Mouse (Mus musculus): ENCODE results near the gene Gm7073.

Gm7073 gene

DNA sequence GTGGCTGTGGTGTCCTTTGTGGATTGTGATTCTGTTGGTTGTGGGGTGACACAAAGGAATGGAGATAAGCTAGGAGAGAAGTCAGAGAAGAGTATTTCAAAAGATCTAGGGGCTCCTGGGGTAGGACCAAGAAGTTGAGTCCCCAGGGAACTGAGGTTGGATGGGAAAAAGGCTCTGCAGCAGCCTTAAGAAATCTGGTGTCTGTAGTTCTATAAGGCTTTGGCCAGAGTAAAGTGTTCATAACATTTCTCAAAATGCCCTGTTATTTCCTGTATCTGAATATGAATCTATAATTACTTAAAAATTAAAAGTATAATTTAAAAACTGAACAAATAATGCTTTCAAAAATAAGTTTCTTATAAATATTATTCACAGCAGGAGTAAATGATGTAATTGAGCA, at the start of gene Gm7073:
Gene Gm7073, minus strand, starts transcription at position 101 of the 400 bp plus-strand sequence.
- DNase-seq (ENCODE audit: low read depth, low spot score): no peak

DNA sequence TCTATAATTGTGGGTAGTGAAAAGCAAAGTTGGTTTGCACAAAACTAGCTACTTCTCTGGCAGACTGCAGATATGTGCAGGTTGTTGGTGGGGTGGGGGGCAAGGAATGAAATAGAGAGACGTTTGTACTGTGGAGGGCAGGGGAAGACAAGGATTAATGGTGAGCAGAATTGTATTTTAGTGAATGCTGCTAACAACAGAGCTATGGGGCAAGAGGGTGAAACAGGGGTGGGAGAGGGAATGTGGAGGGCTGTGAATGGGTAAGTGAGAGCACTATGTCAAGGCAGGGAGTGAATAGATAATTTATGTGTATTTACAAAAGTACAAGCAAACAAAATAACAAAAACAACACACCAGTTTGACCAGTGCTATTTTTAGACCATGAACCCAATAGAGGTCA, 31.5 kb upstream of the Gm7073 start:
- DNase-seq (ENCODE audit: low read depth, low spot score): no peak

GRCm38 (mm10) chrX:60569047-60569446, 30.0 kb upstream of the Gm7073 start:
- no peak for DNase-seq (ENCODE audit: low read depth, low spot score)

DNA sequence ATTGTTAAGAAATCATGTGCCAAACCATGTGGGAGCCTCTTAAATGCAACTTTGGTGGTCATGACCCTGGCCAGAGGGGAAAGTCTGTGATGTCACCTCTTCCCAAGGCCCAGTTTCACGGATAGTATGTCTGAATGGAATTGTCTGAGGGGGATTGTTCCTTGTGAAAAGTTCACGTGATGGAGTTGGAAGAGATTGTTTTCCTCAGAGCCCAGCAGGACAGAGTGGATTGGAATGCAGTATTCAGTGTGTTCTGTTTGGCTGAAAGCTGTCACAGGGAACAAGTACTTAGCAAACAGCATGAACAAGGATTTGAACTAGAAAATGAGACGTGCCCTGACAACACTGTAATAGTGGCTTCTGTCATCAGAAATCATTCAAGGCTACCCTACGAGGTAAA, 16.2 kb upstream of the Gm7073 start:
- no peak for DNase-seq (ENCODE audit: low read depth, low spot score)

GRCm38 (mm10) chrX:60547444-60548304, 8.6 kb upstream of the Gm7073 start:
- DNase-seq (ENCODE audit: low read depth, low spot score): no peak

- DNase-seq (ENCODE audit: low read depth, low spot score): no peak
These were observed 8.0 kb upstream of the Gm7073 start for GRCm38 (mm10) chrX:60547098-60547443.

DNA sequence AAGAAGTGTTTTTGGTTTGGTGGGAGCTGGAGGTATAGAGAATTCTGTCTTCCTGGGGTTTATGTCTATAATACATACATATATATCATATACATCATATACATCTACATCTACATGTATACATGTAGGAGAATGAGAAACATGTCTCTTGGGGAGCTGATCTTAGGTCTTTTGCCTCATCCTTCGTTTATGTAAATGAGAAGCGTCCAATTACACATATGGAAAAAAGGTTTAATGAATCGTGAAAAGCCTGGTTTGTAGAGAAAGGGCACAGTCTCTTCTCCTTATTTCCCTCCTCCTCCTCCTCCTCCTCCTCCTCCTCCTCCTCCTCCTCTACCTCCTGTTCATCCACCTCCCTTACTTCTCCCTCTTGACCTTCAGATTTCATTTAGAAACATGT, 6.9 kb upstream of the Gm7073 start:
- DNase-seq (ENCODE audit: low read depth, low spot score): no peak

DNA sequence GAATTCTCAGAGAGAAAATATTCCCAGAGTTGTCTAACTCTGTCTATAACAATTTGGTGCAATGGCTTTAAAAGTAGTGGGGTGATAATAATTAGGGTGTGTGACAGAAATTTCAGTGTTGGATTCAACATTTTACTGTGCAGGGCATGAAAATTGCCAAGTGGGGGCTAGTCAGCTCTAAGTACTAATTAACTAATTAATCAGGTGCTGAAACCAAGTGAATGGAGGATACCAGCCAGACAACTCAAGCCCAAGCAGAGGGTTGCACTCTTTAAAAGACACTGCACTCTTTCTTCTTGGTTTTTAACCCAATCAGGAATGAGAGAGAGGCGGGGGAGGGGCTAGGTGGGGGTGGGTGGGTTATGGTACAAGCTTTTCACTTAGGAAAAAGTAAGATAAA, 6.4 kb upstream of the Gm7073 start:
- no peak for DNase-seq (ENCODE audit: low read depth, low spot score)

DNA sequence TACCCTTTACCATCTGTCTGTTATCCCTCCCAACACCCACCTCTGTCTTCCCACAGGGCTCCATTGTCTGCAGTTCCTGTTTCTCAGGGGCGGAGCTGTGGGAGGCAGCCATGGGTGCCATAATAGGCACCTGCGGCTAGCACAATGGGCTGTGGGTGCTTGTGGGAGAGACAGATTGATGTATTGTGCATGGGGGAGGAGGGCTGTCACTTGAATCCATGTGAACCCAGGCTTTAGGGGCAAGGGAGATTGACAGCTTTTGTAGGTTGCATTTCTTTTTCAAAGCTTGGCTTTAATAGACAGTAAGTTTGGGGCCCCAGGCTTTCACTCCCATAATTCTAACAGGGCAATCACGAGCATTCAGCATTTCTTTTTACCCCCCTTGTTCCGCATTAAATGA, 5.0 kb upstream of the Gm7073 start:
- DNase-seq (ENCODE audit: low read depth, low spot score): no peak

- no peak for DNase-seq (ENCODE audit: low read depth, low spot score)
These were observed 3.9 kb upstream of the Gm7073 start for GRCm38 (mm10) chrX:60542901-60543300.

DNA sequence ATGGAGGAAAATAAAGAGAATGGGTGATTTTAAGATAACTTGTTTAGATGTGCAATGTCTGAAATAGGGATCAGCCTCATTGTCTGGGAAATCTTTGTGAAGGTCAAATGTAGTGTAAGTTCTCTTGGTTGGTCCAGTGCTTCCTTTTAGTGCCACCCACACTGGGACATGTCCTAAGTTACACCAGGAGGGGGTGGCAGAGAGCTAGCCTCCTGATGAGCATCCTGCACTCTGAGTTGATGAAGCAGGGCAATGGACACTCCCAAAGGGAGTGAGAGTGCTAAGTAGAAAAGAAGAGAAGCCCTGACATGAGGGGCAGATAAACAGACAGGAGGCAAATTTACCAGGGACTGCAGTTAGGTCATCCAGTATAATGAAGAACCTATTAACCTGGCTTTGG, 35.1 kb downstream of the Gm7073 start:
- DNase-seq (ENCODE audit: low read depth, low spot score): no peak

DNA sequence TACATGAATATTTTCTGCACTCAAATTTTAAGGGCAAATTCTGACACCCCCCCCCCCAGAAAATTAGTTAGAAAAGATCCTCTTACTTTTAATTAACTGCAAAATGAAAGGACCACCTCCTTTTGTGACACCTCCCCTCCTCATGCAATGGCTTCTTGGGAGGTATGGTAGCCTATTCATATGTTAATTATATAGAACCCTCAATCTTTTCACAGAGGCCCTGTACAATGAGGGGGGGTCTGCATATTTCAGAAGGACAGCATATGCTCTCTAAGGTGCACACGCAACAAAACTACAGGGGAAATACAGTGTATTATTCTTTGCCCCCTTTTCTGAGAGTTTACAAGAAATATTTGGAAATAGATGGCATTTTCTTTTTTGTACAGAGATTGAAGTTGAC, 41.3 kb downstream of the Gm7073 start:
- DNase-seq (ENCODE audit: low read depth, low spot score): no peak

DNA sequence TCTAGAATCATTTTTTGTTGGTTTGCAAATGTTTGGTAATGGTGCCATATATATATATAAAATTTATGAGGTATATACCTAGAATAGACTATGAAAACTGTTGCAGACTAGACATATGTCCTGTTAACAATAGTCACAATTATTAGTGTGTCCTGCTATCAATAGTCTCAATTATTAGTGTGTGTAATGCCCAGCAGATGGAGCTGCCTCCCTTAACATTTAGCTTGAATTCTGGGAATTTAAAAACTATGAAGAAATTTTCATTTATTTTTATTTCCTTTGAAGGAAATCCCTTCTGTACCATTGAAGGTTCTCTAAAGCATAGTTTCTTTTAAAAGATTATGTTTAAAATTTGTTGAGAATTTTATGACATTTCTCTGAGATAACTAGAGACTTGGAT, 43.7 kb downstream of the Gm7073 start:
- DNase-seq (ENCODE audit: low read depth, low spot score): no peak

DNA sequence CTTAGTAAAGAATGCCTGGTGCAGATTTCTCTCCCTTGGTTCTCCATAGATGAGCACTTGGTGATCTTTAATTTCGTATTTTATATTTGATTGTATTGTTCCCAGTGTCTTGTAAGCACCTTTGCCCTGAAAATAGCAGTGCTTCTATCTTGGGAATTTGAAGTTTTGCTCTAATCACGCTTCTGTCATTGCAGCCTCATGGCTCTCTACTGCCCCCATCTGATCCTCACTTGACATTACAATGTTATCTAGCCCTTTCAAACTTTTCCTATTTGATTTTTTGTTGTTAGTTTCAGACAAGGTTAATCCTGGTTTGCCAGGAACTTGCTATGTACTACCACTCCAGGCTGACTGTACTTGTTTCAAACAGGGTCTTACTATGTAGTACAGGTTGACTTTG, 75.3 kb downstream of the Gm7073 start:
- DNase-seq (ENCODE audit: low read depth, low spot score): no peak

- no peak for DNase-seq (ENCODE audit: low read depth, low spot score)
These were observed 124.4 kb downstream of the Gm7073 start for GRCm38 (mm10) chrX:60414563-60415111.

DNA sequence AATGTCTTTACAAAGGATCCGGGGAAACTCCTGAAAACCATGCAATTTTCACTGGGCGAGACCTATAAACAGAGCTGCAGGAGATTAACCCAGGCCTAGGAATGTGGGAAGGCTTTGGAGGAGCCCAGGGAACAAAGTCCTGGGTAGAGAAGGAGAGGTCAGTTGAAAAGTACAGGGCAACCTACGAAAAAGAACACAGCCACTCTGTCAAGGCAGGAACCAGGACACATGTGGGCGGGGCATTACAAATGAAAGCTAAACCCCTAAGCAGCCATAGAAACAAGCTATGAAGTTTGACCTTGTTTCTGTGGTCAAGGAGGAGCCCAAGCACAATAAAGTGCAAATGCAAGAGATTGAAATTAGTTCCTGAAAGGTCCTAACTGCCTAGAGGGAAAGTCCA, 133.4 kb downstream of the Gm7073 start:
- no peak for DNase-seq (ENCODE audit: low read depth, low spot score)

DNA sequence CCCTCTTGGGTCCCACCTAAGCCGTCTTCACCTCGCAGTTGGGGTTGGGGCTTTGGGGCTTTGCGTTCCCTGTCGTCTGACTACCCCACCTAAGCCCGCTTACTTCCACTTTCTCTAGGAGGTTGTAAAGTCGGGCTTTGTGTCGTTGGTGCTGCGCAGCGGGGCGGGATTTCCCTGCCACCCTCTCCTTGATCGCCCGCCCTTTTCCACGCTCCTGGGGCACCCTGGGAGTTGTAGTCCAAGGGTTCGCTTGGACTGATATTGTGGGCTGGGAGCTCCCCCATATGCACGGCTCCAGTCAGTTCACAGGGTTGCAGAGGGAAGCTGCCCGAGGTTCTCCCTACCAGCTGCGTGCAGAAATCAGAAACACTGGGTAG, 134.4 kb downstream of the Gm7073 start:
- peak; percentile 80 for DNase-seq (ENCODE audit: low read depth, low spot score)

DNA sequence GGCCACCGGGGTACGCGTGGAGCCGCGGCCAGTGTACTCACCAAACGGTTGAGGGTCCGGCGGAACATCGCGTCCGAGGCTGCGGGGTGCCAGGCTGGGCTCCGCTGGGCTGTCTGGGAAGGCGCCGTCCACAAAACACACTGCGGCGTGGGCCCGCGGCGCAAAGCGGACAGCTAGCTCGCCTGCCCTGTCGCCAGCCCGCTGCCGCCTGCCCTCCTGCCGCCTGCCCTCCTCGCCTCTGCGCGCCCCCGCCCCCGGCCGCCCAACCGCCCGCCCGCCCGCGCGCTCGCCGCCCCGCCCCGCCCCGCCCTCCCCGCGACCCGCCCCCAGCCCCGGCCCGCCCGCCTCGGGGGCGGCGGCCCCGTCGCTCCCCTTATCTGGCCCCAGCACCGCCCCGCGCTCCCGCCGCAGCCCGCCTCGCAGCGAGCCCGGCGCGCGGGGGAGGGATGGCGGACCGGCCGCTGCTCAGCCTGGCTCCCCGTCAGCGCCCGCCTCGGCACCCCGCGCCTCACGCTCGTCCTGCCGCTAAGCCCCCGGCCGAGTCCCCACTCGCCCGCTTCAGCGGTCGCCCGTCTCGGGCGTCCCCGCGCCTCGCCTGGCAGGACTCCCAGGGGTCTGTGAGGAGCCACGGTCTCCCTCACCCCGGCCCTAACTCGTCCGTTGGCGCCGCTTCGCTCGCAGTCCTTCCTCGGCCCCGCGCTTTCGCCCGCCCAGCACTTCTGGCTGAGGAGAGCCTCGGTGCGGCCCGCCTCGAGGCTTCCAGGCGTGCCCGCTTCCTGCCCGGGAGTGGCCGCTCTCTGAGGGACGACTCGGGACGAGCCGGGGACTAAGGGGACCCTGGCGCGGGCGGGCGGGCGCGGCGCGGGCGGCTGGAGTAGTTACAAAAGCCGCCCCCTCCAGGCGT, 135.0 kb downstream of the Gm7073 start:
- peak; percentile 22 for DNase-seq (ENCODE audit: low read depth, low spot score)

DNA sequence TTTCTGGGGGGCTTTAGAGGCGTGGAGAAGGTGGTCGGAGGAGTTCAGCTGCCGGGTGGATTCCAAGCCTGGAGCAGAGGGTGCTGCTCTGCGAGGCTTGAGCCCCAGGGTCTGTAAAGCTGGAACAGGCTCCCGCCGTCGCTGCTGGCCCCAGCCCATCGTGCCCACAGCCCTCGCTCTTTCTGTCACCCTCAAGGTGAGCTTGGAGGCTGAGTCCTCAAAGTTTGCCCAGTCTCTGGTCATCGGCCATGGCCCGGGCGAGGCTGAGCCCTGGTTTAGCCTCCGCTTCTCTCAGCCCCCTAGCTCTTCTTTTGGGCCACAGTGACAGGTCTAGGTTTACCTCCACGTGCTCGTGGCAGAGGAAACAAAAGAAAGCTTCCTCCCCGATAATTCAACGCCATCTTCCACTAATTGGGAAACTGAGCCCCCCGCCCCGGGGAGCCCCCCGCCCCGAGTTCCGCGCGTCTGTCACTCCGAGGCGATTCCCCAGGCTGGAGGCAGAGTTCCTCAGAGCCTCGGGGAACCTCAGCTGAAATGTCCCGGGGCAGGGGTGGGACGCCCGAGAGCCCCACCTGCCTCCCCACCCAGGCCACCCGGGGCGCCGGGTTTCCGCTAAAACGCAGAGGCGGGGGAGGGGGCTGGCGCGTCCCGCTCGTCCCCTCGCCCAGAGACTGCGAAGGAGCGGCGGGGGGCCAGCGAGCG, 135.8 kb downstream of the Gm7073 start:
- no peak for DNase-seq (ENCODE audit: low read depth, low spot score)

- DNase-seq (ENCODE audit: low read depth, low spot score): no peak
These were observed 144.8 kb downstream of the Gm7073 start for GRCm38 (mm10) chrX:60394292-60394691.

DNA sequence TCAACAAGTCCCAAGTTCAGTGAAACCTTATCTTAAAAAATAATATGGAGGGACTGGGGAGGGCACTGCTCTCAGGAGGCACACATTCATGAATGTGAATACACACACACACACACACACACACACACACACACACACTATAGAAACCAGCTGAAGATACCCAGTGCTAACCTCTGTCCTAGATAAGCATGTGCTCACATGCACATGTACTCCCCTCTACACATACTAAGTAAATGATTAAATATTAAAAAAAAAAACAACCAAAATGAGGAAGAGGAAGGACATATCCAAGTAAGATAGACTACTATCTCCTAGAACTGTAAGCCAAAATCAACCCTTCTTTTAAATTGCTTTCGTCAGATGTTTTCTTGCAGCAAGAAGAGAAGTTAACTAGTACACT, 152.2 kb downstream of the Gm7073 start:
- no peak for DNase-seq (ENCODE audit: low read depth, low spot score)
